Mouse (Mus musculus) brain, embryonic 14.5 days (tissue): ENCODE results near the gene Clmn.

ENCODE experiments used
- CTCF ChIP-seq: fragments of 200-500 bp; IDR thresholded peaks from 2 replicates; pipeline ENCODE4 v1.5.1; 2012; ENCODE audit warnings: inconsistent platforms, mild to moderate bottlenecking, moderate library complexity, borderline replicate concordance; ENCODE audit not compliant: insufficient read depth, insufficient read length; ENCODE audit errors: extremely low read depth
- POLR2A ChIP-seq: fragments of 200-500 bp; IDR thresholded peaks from 2 replicates; pipeline ENCODE4 v1.6.1; 2012; ENCODE audit warnings: mild to moderate bottlenecking, inconsistent platforms, borderline replicate concordance; ENCODE audit not compliant: poor library complexity, insufficient read depth, insufficient read length, severe bottlenecking; ENCODE audit errors: extremely low read depth

DNA sequence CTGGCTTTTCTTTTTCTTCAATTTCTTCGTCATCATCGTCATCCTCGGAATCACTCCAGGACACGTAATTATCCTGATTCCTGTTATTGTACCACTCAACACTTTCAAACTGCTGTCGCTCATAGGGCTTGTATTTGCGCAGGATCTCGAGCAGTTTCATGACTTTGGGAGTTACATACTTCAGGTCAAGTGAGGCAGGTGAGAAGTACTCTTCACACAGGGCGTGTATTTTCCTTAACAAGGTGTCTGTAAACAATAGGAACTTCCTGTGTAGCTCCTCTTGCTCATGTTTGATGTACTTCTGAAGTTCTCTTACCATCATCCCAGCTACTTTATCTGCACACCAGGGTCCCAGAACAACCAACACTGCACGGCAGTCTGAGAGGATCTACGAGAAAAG lies 142.8 kb downstream of the Clmn start:
- TF ChIP-seq CTCF (no peak), POLR2A (no peak)
